Mouse (Mus musculus): ENCODE measurements at regions not wholly inside any gene's neighbourhood (a gene's known extent, or its start where the extent isn't known, plus 50 kb on each side); places are given as distances from the start of the nearest gene placed in this dataset.

GRCm38 (mm10) chr2:106455972-106456371, 237.1 kb upstream of the Mpped2 start:
- no peak for DNase-seq (ENCODE audit: low read depth, low spot score)

GRCm38 (mm10) chr2:106458003-106458402, 235.1 kb upstream of the Mpped2 start:
- DNase-seq (ENCODE audit: low read depth, low spot score), result no peak

- DNase-seq (ENCODE audit: low read depth, low spot score), result no peak
Observed at GRCm38 (mm10) chr2:106461021-106461420, 232.0 kb upstream of the Mpped2 start.

- no peak for DNase-seq (ENCODE audit: low read depth, low spot score)
Observed at GRCm38 (mm10) chr2:106461490-106461889, 231.6 kb upstream of the Mpped2 start.

- no peak for DNase-seq (ENCODE audit: low read depth, low spot score)
Observed at GRCm38 (mm10) chr2:106461973-106462637, 231.0 kb upstream of the Mpped2 start.

GRCm38 (mm10) chr2:106465055-106465454, 228.0 kb upstream of the Mpped2 start:
- no peak for DNase-seq (ENCODE audit: low read depth, low spot score)

GRCm38 (mm10) chr2:106465831-106466230, 227.2 kb upstream of the Mpped2 start:
- DNase-seq (ENCODE audit: low read depth, low spot score), result no peak

GRCm38 (mm10) chr2:106469196-106469595, 223.9 kb upstream of the Mpped2 start:
- no peak for DNase-seq (ENCODE audit: low read depth, low spot score)

GRCm38 (mm10) chr2:106473458-106473857, 219.6 kb upstream of the Mpped2 start:
- no peak for DNase-seq (ENCODE audit: low read depth, low spot score)

- DNase-seq (ENCODE audit: low read depth, low spot score), result no peak
Observed at GRCm38 (mm10) chr2:106477991-106478390, 215.1 kb upstream of the Mpped2 start.

- no peak for DNase-seq (ENCODE audit: low read depth, low spot score)
Observed at GRCm38 (mm10) chr2:106487335-106488082, 205.6 kb upstream of the Mpped2 start.

- no peak for DNase-seq (ENCODE audit: low read depth, low spot score)
Observed at GRCm38 (mm10) chr2:106498735-106499134, 194.3 kb upstream of the Mpped2 start.

- DNase-seq (ENCODE audit: low read depth, low spot score), result no peak
Observed at GRCm38 (mm10) chr2:106499227-106499928, 193.7 kb upstream of the Mpped2 start.

GRCm38 (mm10) chr2:106504933-106505420, 188.1 kb upstream of the Mpped2 start:
- no peak for DNase-seq (ENCODE audit: low read depth, low spot score)

- DNase-seq (ENCODE audit: low read depth, low spot score), result no peak
Observed at GRCm38 (mm10) chr2:106511889-106512288, 181.2 kb upstream of the Mpped2 start.

GRCm38 (mm10) chr2:106512338-106513024, 180.6 kb upstream of the Mpped2 start:
- no peak for DNase-seq (ENCODE audit: low read depth, low spot score)

- no peak for DNase-seq (ENCODE audit: low read depth, low spot score)
Observed at GRCm38 (mm10) chr2:106513025-106513386, 180.1 kb upstream of the Mpped2 start.

- DNase-seq (ENCODE audit: low read depth, low spot score), result no peak
Observed at GRCm38 (mm10) chr2:106517224-106517623, 175.8 kb upstream of the Mpped2 start.

GRCm38 (mm10) chr2:106522961-106523360, 170.1 kb upstream of the Mpped2 start:
- DNase-seq (ENCODE audit: low read depth, low spot score), result no peak

- no peak for DNase-seq (ENCODE audit: low read depth, low spot score)
Observed at GRCm38 (mm10) chr2:106527008-106527407, 166.1 kb upstream of the Mpped2 start.

- DNase-seq (ENCODE audit: low read depth, low spot score), result no peak
Observed at GRCm38 (mm10) chr2:106529247-106529646, 163.8 kb upstream of the Mpped2 start.

GRCm38 (mm10) chr2:106529746-106530145, 163.3 kb upstream of the Mpped2 start:
- no peak for DNase-seq (ENCODE audit: low read depth, low spot score)

Data from 3T3-L1 (cell line).